7 mouse cellular contexts compared by ENCODE assay signal in the genomic region with DNA sequence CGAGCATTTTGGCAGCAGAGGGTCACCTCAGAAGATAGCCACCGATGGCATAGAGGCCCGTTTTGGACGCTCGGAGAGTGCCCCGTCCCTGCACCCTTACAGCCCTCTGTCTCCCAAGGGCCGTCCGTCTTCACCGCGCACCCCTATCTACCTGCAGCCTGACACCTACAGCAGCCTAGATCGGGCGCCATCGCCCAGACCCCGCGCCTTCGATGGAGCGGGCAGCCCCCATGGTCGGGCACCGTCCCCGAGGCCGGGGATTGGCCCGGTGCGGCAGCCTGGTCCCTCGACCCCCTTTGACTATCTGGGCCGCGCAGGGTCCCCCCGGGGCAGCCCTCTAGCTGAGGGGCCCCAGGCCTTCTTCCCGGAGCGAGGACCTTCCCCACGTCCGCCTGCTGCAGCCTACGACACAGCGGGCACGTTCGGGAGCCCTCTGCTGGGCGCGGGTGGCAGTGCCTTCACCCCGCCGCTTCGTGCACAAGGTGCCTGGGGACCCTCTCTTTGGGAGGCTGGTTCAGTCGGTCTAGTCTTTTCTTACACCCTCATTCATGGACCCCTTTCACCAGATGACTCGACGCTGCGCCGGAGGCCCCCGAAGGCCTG. TPM values are rescaled to one million over a fixed set of nuclear protein-coding genes. Genes with fewer than 3 reads are reported as not detected.
DNase-seq lines count a peak whose midpoint lies in the region; ATAC-seq and TF ChIP-seq lines count a peak whose summit lies in the region.

No protein-coding gene starts in this region.

- H3K27me3 ChIP-seq in CH12.LX (replicated peaks): peaks cover 12% of the 10 kb centered on the region
- no peaks in the 10 kb centered on the region; the same call in 1 of the 2 replicates for H3K27me3 ChIP-seq in embryonic facial prominence, embryonic 14.5 days (replicated peaks; ENCODE audit: control insufficient read depth, insufficient read depth, low read length)

- DNase-seq in CH12.LX (ENCODE audit: extremely low read depth): no peak
- DNase-seq in adrenal gland, postnatal 36 days: peak; percentile 62 to 80
- peak; percentile 51 for DNase-seq in embryonic facial prominence, embryonic 14.5 days (ENCODE audit: low spot score)
- DNase-seq in heart, postnatal 14 days: peak; percentile 69 to 76
- DNase-seq in kidney, postnatal 4 days: peak; percentile 80 to 83
- DNase-seq in lung, postnatal 36 days: peak; percentile 64
- DNase-seq in right cerebral cortex, postnatal 10 days (ENCODE audit: low spot score in 2 of 2): peak; percentile 70 to 80

- TF ChIP-seq EP300 in CH12.LX (IDR thresholded peaks at IDR 0.05; ENCODE audit: low read length): no peak

- in situ Hi-C loops in CH12.LX (cut with MboI; ENCODE audit: low pct_ligation_motif_present, low pct_unique_long_range_greater_than_20kb, low sequenced_read_pairs): no loop called here

- H3K9ac ChIP-seq in CH12.LX (ENCODE audit: insufficient read depth, low read depth): no peak overlapping the region
- peak overlapping the region; percentile 66 for H3K9ac ChIP-seq in embryonic facial prominence, embryonic 14.5 days (ENCODE audit: low read depth, low read length)

- H3K4me1 ChIP-seq in CH12.LX (ENCODE audit: control insufficient read depth in 1 of 2, insufficient read depth in 2 of 2): peaks cover 2 to 5% of the 10 kb centered on the region in 2 experiments; a peak in 3 of 4 replicates
- H3K4me1 ChIP-seq in embryonic facial prominence, embryonic 14.5 days (ENCODE audit: control insufficient read depth, insufficient read depth, low read length): peaks cover 5% of the 10 kb centered on the region

- H3K9me3 ChIP-seq in CH12.LX (replicated peaks; ENCODE audit: low read length): no peaks in the 10 kb centered on the region
- H3K9me3 ChIP-seq in embryonic facial prominence, embryonic 14.5 days (ENCODE audit: control insufficient read depth, low read length): no peaks in the 10 kb centered on the region

- no peak for TF ChIP-seq POLR2A in CH12.LX (IDR thresholded peaks at IDR 0.05; ENCODE audit: low read depth, low read length)

- 0 out of 2 replicates have a peak overlapping the region, but pooled peaks have one; percentile 8 for H3K4me2 ChIP-seq in CH12.LX (ENCODE audit: insufficient read depth, low read depth, poor library complexity, severe bottlenecking)
- H3K4me2 ChIP-seq in embryonic facial prominence, embryonic 14.5 days (ENCODE audit: low read depth, low read length): peak overlapping the region; percentile 80

- peak; percentile 18 to 69; a peak in 3 of 4 replicates for TF ChIP-seq CTCF in CH12.LX (conservative IDR thresholded peaks at IDR 0.05 in 1 of 2, IDR thresholded peaks at IDR 0.05 in 1 of 2; ENCODE audit: low read depth in 2 of 2, low read length in 2 of 2)

- 14% methylated on average over 46 of the region's 46 CpGs for WGBS in embryonic facial prominence, embryonic 14.5 days

- dilution Hi-C loops in CH12.LX (cut with MboI; ENCODE audit: extremely low pct_ligation_motif_present, extremely low pct_unique_long_range_greater_than_20kb, low sequenced_read_pairs): no loop called here

- no peaks in the 10 kb centered on the region for H3K36me3 ChIP-seq in CH12.LX (replicated peaks in 1 of 2; ENCODE audit: control insufficient read depth in 1 of 2, insufficient read depth in 1 of 2, low read length in 1 of 2)
- 0 out of 2 replicates have a peak, but pooled peaks cover 13% of the 10 kb centered on the region for H3K36me3 ChIP-seq in embryonic facial prominence, embryonic 14.5 days (ENCODE audit: control insufficient read depth, insufficient read depth, low read length)

- no peaks in the 10 kb centered on the region for H3K79me2 ChIP-seq in CH12.LX (replicated peaks; ENCODE audit: control insufficient read depth, extremely low read depth, insufficient read depth, poor library complexity, severe bottlenecking)

- peak; percentile 80 for ATAC-seq in embryonic facial prominence, embryonic 14.5 days (ENCODE audit: low read depth)

- intact Hi-C loops in heart, postnatal 14 days (cut with DNase I): no loop called here

- H3K27ac ChIP-seq in CH12.LX (ENCODE audit: insufficient read depth, low read depth): no peak overlapping the region
- H3K27ac ChIP-seq in embryonic facial prominence, embryonic 14.5 days (replicated peaks; ENCODE audit: low read depth, low read length): no peak overlapping the region

- no peak overlapping the region for H3K4me3 ChIP-seq in CH12.LX (replicated peaks in 1 of 3; ENCODE audit: low read depth in 2 of 3, low read length in 2 of 3, poor library complexity in 1 of 3)
- peak overlapping the region; percentile 41 for H3K4me3 ChIP-seq in embryonic facial prominence, embryonic 14.5 days (ENCODE audit: low read depth, low read length)

- TF ChIP-seq RAD21 in CH12.LX (IDR thresholded peaks at IDR 0.05; ENCODE audit: low read depth, low read length): no peak; the same call in none of the 2 replicates

TF ChIP-seq in CH12.LX, 34 proteins besides CTCF, POLR2A, EP300 and RAD21:
- TF ChIP-seq TCF12 (IDR thresholded peaks at IDR 0.05; ENCODE audit: low read depth, low read length): no peak
- peak; percentile 40; the same call in 1 of the 2 replicates for TF ChIP-seq SMC3 (IDR thresholded peaks at IDR 0.05; ENCODE audit: low read depth, low read length)

RNA-seq across cellular contexts. Expression of a gene that starts 10.4 kb away (rescaled TPM):
- total RNA-seq in CH12.LX (2012; rRNA removed): 0.42 and 0.68 TPM in 2 replicates
- total RNA-seq in CH12.LX (2014; rRNA removed): 0.11 TPM in 1 of 2 replicates, not detected in the other
- 1.3 and 1.4 TPM in 2 replicates for polyA plus RNA-seq in CH12.LX (2012; ENCODE audit: insufficient read length, low read depth)
- total RNA-seq in adrenal gland, postnatal 36 days (2021): 1 to 10 TPM; 5.8 to 8.9 TPM
- polyA plus RNA-seq in embryonic facial prominence, embryonic 14.5 days (2014; fragmentation: Nextera tagmentation; extraction: Ambion mirVana): 11.2 and 11.6 TPM in 2 replicates
- 10 to 100 TPM; 25.0 to 28.4 TPM for total RNA-seq in heart, postnatal 14 days (2021)

RNA-seq across cellular contexts. Expression of a gene that starts 10.6 kb away (rescaled TPM):
- 22.6 and 33.2 TPM in 2 replicates for total RNA-seq in CH12.LX (2012; rRNA removed)
- total RNA-seq in CH12.LX (2014; rRNA removed): 14.4 and 15.9 TPM in 2 replicates
- polyA plus RNA-seq in CH12.LX (2012; ENCODE audit: insufficient read length, low read depth): 36.8 and 36.9 TPM in 2 replicates
- total RNA-seq in adrenal gland, postnatal 36 days (2021): 10 to 100 TPM; 11.3 to 12.8 TPM
- 18.8 and 21.6 TPM in 2 replicates for polyA plus RNA-seq in embryonic facial prominence, embryonic 14.5 days (2014; fragmentation: Nextera tagmentation; extraction: Ambion mirVana)
- 1 to 10 TPM; 6.5 to 9.4 TPM for total RNA-seq in heart, postnatal 14 days (2021)

RNA-seq across cellular contexts. Expression of a gene that starts 11.9 kb away (rescaled TPM):
- total RNA-seq in CH12.LX (2012; rRNA removed) (40.6 and 43.8 TPM in 2 replicates), CH12.LX (2014; rRNA removed) (29.0 and 30.0 TPM in 2 replicates)
- 31.7 and 33.5 TPM in 2 replicates for polyA plus RNA-seq in CH12.LX (2012; ENCODE audit: insufficient read length, low read depth)
- 10 to 100 TPM; 29.7 to 32.8 TPM for total RNA-seq in adrenal gland, postnatal 36 days (2021)
- 10.9 and 14.7 TPM in 2 replicates for polyA plus RNA-seq in embryonic facial prominence, embryonic 14.5 days (2014; fragmentation: Nextera tagmentation; extraction: Ambion mirVana)
- total RNA-seq in heart, postnatal 14 days (2021): 10 to 100 TPM; 12.4 to 15.7 TPM

RNA-seq across cellular contexts. Expression of a gene that starts 25.3 kb away (rescaled TPM):
- total RNA-seq in CH12.LX (2012; rRNA removed) (27.7 and 31.1 TPM in 2 replicates), CH12.LX (2014; rRNA removed) (25.3 and 26.9 TPM in 2 replicates)
- 28.2 and 29.8 TPM in 2 replicates for polyA plus RNA-seq in CH12.LX (2012; ENCODE audit: insufficient read length, low read depth)
- 10 to 100 TPM; 33.0 to 38.8 TPM for total RNA-seq in adrenal gland, postnatal 36 days (2021)
- polyA plus RNA-seq in embryonic facial prominence, embryonic 14.5 days (2014; fragmentation: Nextera tagmentation; extraction: Ambion mirVana): 64.0 and 75.1 TPM in 2 replicates
- total RNA-seq in heart, postnatal 14 days (2021): 10 to 100 TPM; 41.1 to 48.0 TPM

RNA-seq across cellular contexts. Expression of a gene that starts 34.0 kb away (rescaled TPM):
- total RNA-seq in CH12.LX (2012; rRNA removed) (3.9 and 4.4 TPM in 2 replicates), CH12.LX (2014; rRNA removed) (0.17 TPM in 1 of 2 replicates, not detected in the other)
- not detected in 2 replicates for polyA plus RNA-seq in CH12.LX (2012; ENCODE audit: insufficient read length, low read depth)
- total RNA-seq in adrenal gland, postnatal 36 days (2021): 1 to 10 TPM in 1 of 2 experiments, under 1 TPM in 1; 0.89 to 2.2 TPM
- polyA plus RNA-seq in embryonic facial prominence, embryonic 14.5 days (2014; fragmentation: Nextera tagmentation; extraction: Ambion mirVana): 10.2 and 15.3 TPM in 2 replicates
- total RNA-seq in heart, postnatal 14 days (2021): under 1 TPM; 0.45 to 0.63 TPM

Comparison
In these comparisons a context has a peak if more than half of its experiments do, and no peak if none do; other contexts are left out.
1. RNA of a gene that starts 10.4 kb away (total RNA-seq): 25.0 to 28.4 TPM in heart, postnatal 14 days and 5.8 to 8.9 TPM in adrenal gland, postnatal 36 days; 0.11 to 0.68 TPM in CH12.LX; every median in the first group is over 4 times any median in the second.